Mouse (Mus musculus) CH12.LX (cell line): ENCODE data around the gene Arhgef3. TPM values are rescaled to one million over a fixed set of nuclear protein-coding genes. Genes with fewer than 3 reads are reported as not detected.

Experiments
- DNase-seq: peaks from one replicate; pipeline ENCODE4 v3.0.0-alpha.2; 2013; ENCODE audit errors: extremely low read depth
- H3K27ac ChIP-seq: 2 replicates; pipeline ENCODE4 v1.5.1; 2012; ENCODE audit warnings: low read depth, mild to moderate bottlenecking, control low read depth, moderate library complexity; ENCODE audit not compliant: insufficient read depth
- H3K27me3 ChIP-seq: replicated peaks from 2 replicates; pipeline ENCODE3; 2012; ENCODE audit warnings: inconsistent platforms
- H3K36me3 ChIP-seq, 2 experiments: replicated peaks in 1 of 2; 2 replicates each; pipeline versions ENCODE3 to v1.6.1; 2012; ENCODE audit warnings: inconsistent platforms in 1 of 2, low read length in 1 of 2, mild to moderate bottlenecking in 1 of 2, mixed read lengths in 1 of 2, moderate library complexity in 1 of 2; ENCODE audit not compliant: control insufficient read depth in 1 of 2, insufficient read depth in 1 of 2
- H3K4me1 ChIP-seq, 2 experiments: 2 replicates each; pipeline ENCODE4 v1.6.1; 2012; ENCODE audit warnings: inconsistent platforms in 1 of 2, moderate library complexity in 1 of 2; ENCODE audit not compliant: insufficient read depth in 2 of 2, control insufficient read depth in 1 of 2
- H3K4me2 ChIP-seq: 2 replicates; pipeline ENCODE4 v1.6.1; 2012; ENCODE audit warnings: low read depth, mild to moderate bottlenecking, control low read depth; ENCODE audit not compliant: poor library complexity, insufficient read depth, severe bottlenecking
- H3K4me3 ChIP-seq, 3 experiments: fragments of 150-350 bp in 1 of 3; sonication (generic) in 1 of 3; replicated peaks in 1 of 3; 2 replicates each; pipeline versions ENCODE3 to v1.5.1; 2011 to 2012; ENCODE audit warnings: low read depth in 2 of 3, low read length in 2 of 3, mild to moderate bottlenecking in 2 of 3, moderate library complexity in 2 of 3, control low read depth in 1 of 3, improper control_type of control experiment in 1 of 3, inconsistent platforms in 1 of 3, mixed read lengths in 1 of 3; ENCODE audit not compliant: poor library complexity in 1 of 3
- H3K79me2 ChIP-seq: replicated peaks from 2 replicates; pipeline ENCODE4 v1.6.1; 2012; ENCODE audit warnings: mild to moderate bottlenecking, moderate library complexity; ENCODE audit not compliant: control insufficient read depth, poor library complexity, insufficient read depth, severe bottlenecking; ENCODE audit errors: extremely low read depth
- H3K9ac ChIP-seq: 2 replicates; pipeline ENCODE4 v1.6.1; 2012; ENCODE audit warnings: low read depth, mild to moderate bottlenecking, control low read depth, moderate library complexity; ENCODE audit not compliant: insufficient read depth
- H3K9me3 ChIP-seq: replicated peaks from 2 replicates; pipeline ENCODE3; 2012; ENCODE audit warnings: low read length, inconsistent platforms, mixed read lengths
- CHD1 ChIP-seq: IDR thresholded peaks from 2 replicates; pipeline ENCODE4 v1.6.1; 2012; ENCODE audit warnings: low read depth, low read length, improper control_type of control experiment, inconsistent platforms
- CHD2 ChIP-seq: IDR thresholded peaks from 2 replicates; pipeline ENCODE4 v1.6.1; 2011; ENCODE audit warnings: low read length, improper control_type of control experiment
- CTCF ChIP-seq, 2 experiments: IDR thresholded peaks in 1 of 2; conservative IDR thresholded peaks in 1 of 2; 2 replicates each; pipeline ENCODE4 v1.5.1; 2011 to 2012; ENCODE audit warnings: low read depth in 2 of 2, low read length in 2 of 2, improper control_type of control experiment in 1 of 2, inconsistent platforms in 1 of 2, mild to moderate bottlenecking in 1 of 2, moderate library complexity in 1 of 2
- E2F4 ChIP-seq: IDR thresholded peaks from 2 replicates; pipeline ENCODE4 v1.6.1; 2011; ENCODE audit warnings: low read depth, low read length, improper control_type of control experiment; ENCODE audit not compliant: insufficient replicate concordance
- EP300 ChIP-seq: IDR thresholded peaks from 2 replicates; pipeline ENCODE4 v1.6.1; 2011; ENCODE audit warnings: low read length, improper control_type of control experiment
- ETS1 ChIP-seq: conservative IDR thresholded peaks from 2 replicates; pipeline ENCODE4 v1.6.1; 2012; ENCODE audit warnings: low read depth, mild to moderate bottlenecking, inconsistent platforms, low read length, improper control_type of control experiment, moderate library complexity
- HCFC1 ChIP-seq: IDR thresholded peaks from 2 replicates; pipeline ENCODE4 v1.6.1; 2012; ENCODE audit warnings: low read depth, mild to moderate bottlenecking, inconsistent platforms, low read length, improper control_type of control experiment
- IRF4 ChIP-seq: IDR thresholded peaks from 2 replicates; pipeline ENCODE4 v1.6.1; 2014; ENCODE audit warnings: low read depth, mild to moderate bottlenecking, inconsistent platforms, low read length, improper control_type of control experiment
- JUN ChIP-seq: IDR thresholded peaks from 2 replicates; pipeline ENCODE4 v1.6.1; 2011; ENCODE audit warnings: low read depth, mild to moderate bottlenecking, low read length, improper control_type of control experiment, moderate library complexity; ENCODE audit not compliant: insufficient read depth
- JUND ChIP-seq: conservative IDR thresholded peaks from 2 replicates; pipeline ENCODE4 v1.6.1; 2011; ENCODE audit warnings: low read depth, low read length, improper control_type of control experiment
- KAT2A ChIP-seq: IDR thresholded peaks from 2 replicates; pipeline ENCODE4 v1.6.1; 2012; ENCODE audit warnings: low read length, improper control_type of control experiment, inconsistent platforms; ENCODE audit not compliant: insufficient replicate concordance
- MAFK ChIP-seq: IDR thresholded peaks from 2 replicates; pipeline ENCODE4 v1.6.1; 2011; ENCODE audit warnings: low read length, improper control_type of control experiment; ENCODE audit not compliant: insufficient replicate concordance
- MAX ChIP-seq: IDR thresholded peaks from 2 replicates; pipeline ENCODE4 v1.6.1; 2011; ENCODE audit warnings: low read length, improper control_type of control experiment
- MAZ ChIP-seq: IDR thresholded peaks from 2 replicates; pipeline ENCODE4 v1.6.1; 2012; ENCODE audit warnings: low read depth, mild to moderate bottlenecking, inconsistent platforms, low read length, improper control_type of control experiment, moderate library complexity
- MEF2A ChIP-seq: IDR thresholded peaks from 2 replicates; pipeline ENCODE4 v1.6.1; 2014; ENCODE audit warnings: low read depth, mild to moderate bottlenecking, inconsistent platforms, low read length, improper control_type of control experiment, borderline replicate concordance
- MXI1 ChIP-seq: IDR thresholded peaks from 2 replicates; pipeline ENCODE4 v1.6.1; 2011; ENCODE audit warnings: mild to moderate bottlenecking, low read depth, low read length, improper control_type of control experiment
- MYC ChIP-seq: IDR thresholded peaks from 2 replicates; pipeline ENCODE4 v1.6.1; 2011; ENCODE audit warnings: low read depth, mild to moderate bottlenecking, improper control_type of control experiment, low read length
- NELFE ChIP-seq: IDR thresholded peaks from 2 replicates; pipeline ENCODE4 v1.6.1; 2011; ENCODE audit warnings: low read depth, low read length, improper control_type of control experiment
- POLR2A ChIP-seq: IDR thresholded peaks from 2 replicates; pipeline ENCODE4 v1.6.1; 2011; ENCODE audit warnings: low read depth, mild to moderate bottlenecking, improper control_type of control experiment, low read length
- POLR2AphosphoS2 ChIP-seq: IDR thresholded peaks from 2 replicates; pipeline ENCODE4 v1.6.1; 2011; ENCODE audit warnings: low read depth, low read length, improper control_type of control experiment
- RCOR1 ChIP-seq: conservative IDR thresholded peaks from 2 replicates; pipeline ENCODE4 v1.6.1; 2012; ENCODE audit warnings: low read depth, mild to moderate bottlenecking, inconsistent platforms, low read length, improper control_type of control experiment
- SIN3A ChIP-seq: IDR thresholded peaks from 2 replicates; pipeline ENCODE4 v1.6.1; 2012; ENCODE audit warnings: low read length, improper control_type of control experiment, inconsistent platforms
- TCF12 ChIP-seq: IDR thresholded peaks from 2 replicates; pipeline ENCODE4 v1.6.1; 2014; ENCODE audit warnings: low read depth, mild to moderate bottlenecking, inconsistent platforms, low read length, improper control_type of control experiment
- UBTF ChIP-seq: IDR thresholded peaks from 2 replicates; pipeline ENCODE4 v1.6.1; 2012; ENCODE audit warnings: low read depth, mild to moderate bottlenecking, inconsistent platforms, low read length, improper control_type of control experiment, moderate library complexity
- USF1 ChIP-seq: IDR thresholded peaks from 2 replicates; pipeline ENCODE4 v1.6.1; 2014; ENCODE audit warnings: low read depth, mild to moderate bottlenecking, inconsistent platforms, low read length, improper control_type of control experiment
- USF2 ChIP-seq: conservative IDR thresholded peaks from 2 replicates; pipeline ENCODE4 v1.6.1; 2011; ENCODE audit warnings: low read depth, low read length, improper control_type of control experiment
- ZC3H11A ChIP-seq: IDR thresholded peaks from 2 replicates; pipeline ENCODE4 v1.6.1; 2012; ENCODE audit warnings: low read depth, mild to moderate bottlenecking, inconsistent platforms, low read length, improper control_type of control experiment
- ZKSCAN1 ChIP-seq: IDR thresholded peaks from 2 replicates; pipeline ENCODE4 v1.6.1; 2012; ENCODE audit warnings: low read depth, inconsistent platforms, low read length, improper control_type of control experiment, borderline replicate concordance
- ZMIZ1 ChIP-seq: IDR thresholded peaks from 2 replicates; pipeline ENCODE4 v1.6.1; 2012; ENCODE audit warnings: low read depth, mild to moderate bottlenecking, inconsistent platforms, low read length, improper control_type of control experiment
- ZNF384 ChIP-seq: IDR thresholded peaks from 2 replicates; pipeline ENCODE4 v1.6.1; 2012; ENCODE audit warnings: low read depth, low read length, improper control_type of control experiment, inconsistent platforms
- dilution Hi-C: fragments of 300-500 bp; cut with MboI; formaldehyde crosslinking; loops from 2 replicates; pipeline ENCODE4 v1.14.3; 2020; ENCODE audit warnings: low sequenced_read_pairs; ENCODE audit not compliant: extremely low pct_unique_long_range_greater_than_20kb, extremely low pct_ligation_motif_present
- in situ Hi-C: fragments of 300-500 bp; cut with MboI; formaldehyde crosslinking; loops from 3 replicates; pipeline ENCODE4 v1.14.3; 2019; ENCODE audit warnings: low sequenced_read_pairs, low pct_ligation_motif_present, low pct_unique_long_range_greater_than_20kb, mixed read lengths
- polyA plus RNA-seq: library from polyadenylated mRNA; unstranded; fragments of >175 nt; gene quantifications from 2 replicates; pipeline ENCODE4 v1.2.1, GENCODE M21; 2012; ENCODE audit warnings: low read depth; ENCODE audit not compliant: insufficient read length
- total RNA-seq, 2 experiments: library from RNA; depleted of rRNA; stranded (reverse); fragments of 300-350 nt in 1 of 2; fragments of >200 nt in 1 of 2; gene quantifications; 2 replicates each; pipeline ENCODE4 v1.2.3; 2012 to 2014

Arhgef3 gene
- total and polyA plus RNA-seq, 3 experiments, result 0.51 to 0.64 (median 0.62) TPM

DNA sequence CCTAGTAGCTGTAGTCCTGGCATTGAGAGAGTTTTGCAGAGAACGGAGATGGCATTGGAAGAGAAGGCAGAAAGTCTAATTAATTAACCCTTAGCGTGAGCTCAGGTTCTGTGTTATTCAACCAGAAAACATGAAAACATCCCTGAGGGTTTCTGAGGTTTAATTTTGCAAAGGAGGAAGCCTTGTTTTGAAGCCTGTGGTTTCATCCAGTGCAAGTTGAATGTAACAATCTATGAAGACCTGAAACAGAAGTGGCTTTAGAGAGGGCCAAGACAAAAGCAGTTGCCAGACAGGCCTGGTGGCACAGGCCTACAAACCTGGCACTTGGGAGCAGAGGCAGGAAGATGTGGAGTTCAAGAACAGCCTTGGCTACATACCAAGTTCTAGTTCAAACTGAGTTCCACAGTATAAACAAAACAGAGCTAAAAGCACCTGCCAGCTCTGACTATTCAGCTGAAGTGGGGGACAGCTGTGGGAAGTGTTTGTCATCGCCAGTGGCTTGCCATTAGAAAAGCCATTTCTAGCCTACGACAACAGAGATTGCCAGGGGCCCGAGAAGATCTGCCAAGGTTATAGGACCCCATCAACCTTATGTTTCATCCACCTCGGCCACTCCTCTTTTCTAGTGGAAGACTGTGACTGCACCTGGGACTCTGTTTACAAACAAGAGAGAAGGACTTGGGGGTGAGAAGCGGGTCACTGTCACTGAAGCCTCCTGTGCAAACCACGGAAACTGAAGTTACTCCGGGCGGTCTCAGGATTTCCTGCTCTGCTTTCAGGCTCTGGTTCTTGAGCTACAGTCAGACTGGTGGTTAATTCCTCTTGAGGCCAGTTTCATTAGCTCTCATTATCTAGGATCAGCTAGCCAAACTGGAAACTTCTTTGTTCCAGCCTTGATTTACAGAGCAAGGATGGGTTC is 287.9 kb downstream of the Arhgef3 start:
- Histone ChIP-seq H3K27me3 (peaks cover 5% of the 10 kb centered on the region), H3K27ac (no peak overlapping the region), H3K9me3 (peaks cover 10% of the 10 kb centered on the region), H3K4me1 (peaks cover 13 to 50% of the 10 kb centered on the region in 2 experiments), H3K9ac (no peak overlapping the region), H3K36me3 (no peaks in the 10 kb centered on the region), H3K4me2 (no peak overlapping the region), H3K4me3 (no peak overlapping the region), H3K79me2 (no peaks in the 10 kb centered on the region)
- DNase-seq, result peak; percentile 46
- dilution Hi-C loops (no loop called here), in situ Hi-C loops (no loop called here)
- TF ChIP-seq SIN3A (no peak), RCOR1 (no peak), NELFE (no peak), USF1 (no peak), ZNF384 (no peak)

DNA sequence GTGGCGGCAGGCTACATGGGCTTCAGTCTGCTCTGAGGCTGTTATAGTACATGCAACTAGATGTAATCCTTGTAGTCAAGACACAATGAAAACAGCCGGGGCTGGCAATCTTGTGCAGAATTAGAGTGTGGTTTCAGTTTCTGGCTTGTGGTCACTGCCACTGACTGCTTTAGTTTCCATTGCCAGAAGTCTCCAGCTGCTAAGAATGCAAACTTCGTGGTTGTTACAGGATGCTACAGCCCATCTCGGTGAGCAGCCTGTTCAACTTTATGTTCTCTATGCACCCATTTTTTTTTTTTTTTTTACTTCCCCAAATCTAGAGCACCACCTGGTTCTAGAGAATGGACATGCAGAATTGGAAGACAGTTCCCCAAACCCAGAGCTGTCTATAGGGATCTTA is 290.8 kb downstream of the Arhgef3 start:
- Histone ChIP-seq H3K9ac (peak overlapping the region; percentile 75; the same call in 1 of the 2 replicates), H3K36me3 (no peaks in the 10 kb centered on the region), H3K79me2 (no peaks in the 10 kb centered on the region), H3K9me3 (peaks cover 22% of the 10 kb centered on the region), H3K27me3 (no peaks in the 10 kb centered on the region), H3K4me3 (peak overlapping the region; percentile 20 to 51 (median 41)), H3K4me2 (peak overlapping the region; percentile 88), H3K4me1 (peaks cover 11 to 45% of the 10 kb centered on the region in 2 experiments), H3K27ac (peak overlapping the region; percentile 76)
- DNase-seq, result peak; percentile 97
- dilution Hi-C loops (no loop called here), in situ Hi-C loops (loop anchor here (5.0 kb wide), 1 partner anchor 218 kb away; no protein-coding TSS in a partner anchor)
- TF ChIP-seq MXI1, result no peak
- peak; percentile 53; the same call in 1 of the 2 replicates for TF ChIP-seq JUN
- no peak for TF ChIP-seq USF2
- peak; percentile 96 for TF ChIP-seq IRF4
- no peak for TF ChIP-seq ZC3H11A
- TF ChIP-seq TCF12, result peak; percentile 98
- peak in 1 of 2 experiments; percentile 52; a peak in 2 of 4 replicates for TF ChIP-seq CTCF (conservative IDR thresholded peaks at IDR 0.05 in 1 of 2, IDR thresholded peaks at IDR 0.05 in 1 of 2; ENCODE audit: low read depth in 2 of 2, low read length in 2 of 2)
- no peak for TF ChIP-seq HCFC1
- peak; percentile 98 for TF ChIP-seq EP300
- TF ChIP-seq POLR2A, result no peak
- no peak for TF ChIP-seq MAZ
- TF ChIP-seq USF1, result no peak
- TF ChIP-seq POLR2AphosphoS2, result no peak
- TF ChIP-seq CHD2, result peak; percentile 36; the same call in 1 of the 2 replicates
- 0 out of 2 replicates have a peak, but pooled peaks have one; percentile 31 for TF ChIP-seq MAX
- no peak for TF ChIP-seq ZKSCAN1
- TF ChIP-seq MEF2A, result peak; percentile 90
- peak; percentile 31; the same call in 1 of the 2 replicates for TF ChIP-seq JUND
- no peak for TF ChIP-seq ZMIZ1
- no peak for TF ChIP-seq CHD1
- TF ChIP-seq RCOR1, result peak; percentile 83
- TF ChIP-seq E2F4, result no peak
- peak; percentile 95 for TF ChIP-seq ETS1
- no peak for TF ChIP-seq KAT2A
- peak; percentile 95 for TF ChIP-seq MAFK
- no peak for TF ChIP-seq MYC
- TF ChIP-seq NELFE, result no peak
- peak; percentile 99 for TF ChIP-seq ZNF384
- TF ChIP-seq UBTF, result no peak
- no peak; the same call in 1 of the 2 replicates for TF ChIP-seq SIN3A
